Mouse (Mus musculus): ENCODE results near the gene Lrp10. TPM values are rescaled to one million over a fixed set of nuclear protein-coding genes. Genes with fewer than 3 reads are reported as not detected.

The Lrp10 gene
- total and polyA plus RNA-seq, 2 experiments from 2014 or later, result 54.4 to 81.5 TPM

GRCm38 (mm10) chr14:54431334-54432077, 32.4 kb upstream of the Lrp10 start, which contains the start of gene Mmp14:
Gene Mmp14, plus strand, starts transcription at chr14:54431612.
- Histone ChIP-seq H3K27me3 (ENCODE audit: control insufficient read depth, insufficient read depth, low read length) (no peaks in the 10 kb centered on the region), H3K36me3 (replicated peaks; ENCODE audit: control insufficient read depth, insufficient read depth, low read length) (peaks cover 10% of the 10 kb centered on the region), H3K4me2 (ENCODE audit: low read depth, low read length) (peak within 1 kb of the TSS; percentile 81), H3K9me3 (replicated peaks; ENCODE audit: control insufficient read depth, low read length) (no peaks in the 10 kb centered on the region), H3K27ac (ENCODE audit: low read depth) (peak within 1 kb of the TSS; percentile 94), H3K4me1 (ENCODE audit: control insufficient read depth, insufficient read depth) (peaks cover 33% of the 10 kb centered on the region), H3K4me3 (ENCODE audit: low read depth, low read length) (peak within 1 kb of the TSS; percentile 80), H3K9ac (replicated peaks; ENCODE audit: low read depth, low read length) (peak within 1 kb of the TSS; percentile 95)
- WGBS, result under 1% methylated on average over 37 of the region's 49 CpGs
- DNase-seq (ENCODE audit: low spot score), result peak; percentile 84
- peak; percentile 45 for ATAC-seq (ENCODE audit: insufficient read depth, low read depth)
- TF ChIP-seq CTCF (IDR thresholded peaks at IDR 0.05; ENCODE audit: low read depth) (no peak), EP300 (IDR thresholded peaks at IDR 0.05; ENCODE audit: low read depth) (no peak)

- WGBS, result 4% methylated on average over 47 of the region's 54 CpGs
- Histone ChIP-seq H3K9me3 (replicated peaks; ENCODE audit: control insufficient read depth, low read length) (no peaks in the 10 kb centered on the region), H3K36me3 (replicated peaks; ENCODE audit: control insufficient read depth, insufficient read depth, low read length) (peaks cover 14% of the 10 kb centered on the region), H3K27ac (ENCODE audit: low read depth) (peak overlapping the region; percentile 94), H3K9ac (replicated peaks; ENCODE audit: low read depth, low read length) (peak overlapping the region; percentile 95), H3K4me2 (ENCODE audit: low read depth, low read length) (peak overlapping the region; percentile 81), H3K4me1 (ENCODE audit: control insufficient read depth, insufficient read depth) (peaks cover 31% of the 10 kb centered on the region), H3K4me3 (ENCODE audit: low read depth, low read length) (peak overlapping the region; percentile 80), H3K27me3 (ENCODE audit: control insufficient read depth, insufficient read depth, low read length) (no peaks in the 10 kb centered on the region)
- DNase-seq (ENCODE audit: low spot score) (no peak), ATAC-seq (ENCODE audit: insufficient read depth, low read depth) (peak; percentile 42)
- TF ChIP-seq EP300 (IDR thresholded peaks at IDR 0.05; ENCODE audit: low read depth), result no peak
- no peak for TF ChIP-seq CTCF (IDR thresholded peaks at IDR 0.05; ENCODE audit: low read depth)
Measured at GRCm38 (mm10) chr14:54432078-54432836, 31.7 kb upstream of the Lrp10 start.

GRCm38 (mm10) chr14:54432837-54433830, 30.8 kb upstream of the Lrp10 start:
- Histone ChIP-seq H3K9ac (replicated peaks; ENCODE audit: low read depth, low read length) (peak overlapping the region; percentile 95), H3K9me3 (replicated peaks; ENCODE audit: control insufficient read depth, low read length) (no peaks in the 10 kb centered on the region), H3K4me3 (ENCODE audit: low read depth, low read length) (peak overlapping the region; percentile 80), H3K4me1 (ENCODE audit: control insufficient read depth, insufficient read depth) (peaks cover 29% of the 10 kb centered on the region; the same call in 1 of the 2 replicates), H3K36me3 (replicated peaks; ENCODE audit: control insufficient read depth, insufficient read depth, low read length) (peaks cover 17% of the 10 kb centered on the region), H3K27me3 (ENCODE audit: control insufficient read depth, insufficient read depth, low read length) (no peaks in the 10 kb centered on the region), H3K27ac (ENCODE audit: low read depth) (peak overlapping the region; percentile 94), H3K4me2 (ENCODE audit: low read depth, low read length) (peak overlapping the region; percentile 81)
- ATAC-seq (ENCODE audit: insufficient read depth, low read depth) (no peak), DNase-seq (ENCODE audit: low spot score) (no peak)
- 37% methylated on average over 17 of the region's 17 CpGs for WGBS
- no peak for TF ChIP-seq EP300 (IDR thresholded peaks at IDR 0.05; ENCODE audit: low read depth)
- TF ChIP-seq CTCF (IDR thresholded peaks at IDR 0.05; ENCODE audit: low read depth), result no peak

- H3K27me3 ChIP-seq (ENCODE audit: control insufficient read depth, insufficient read depth, low read length), result no peaks in the 10 kb centered on the region
- ATAC-seq (ENCODE audit: insufficient read depth, low read depth) (no peak), DNase-seq (ENCODE audit: low spot score) (no peak)
- 58% methylated on average over 12 of the region's 12 CpGs for WGBS
- peak overlapping the region; percentile 80 for H3K4me3 ChIP-seq (ENCODE audit: low read depth, low read length)
- peaks cover 29% of the 10 kb centered on the region; the same call in 1 of the 2 replicates for H3K4me1 ChIP-seq (ENCODE audit: control insufficient read depth, insufficient read depth)
- TF ChIP-seq EP300 (IDR thresholded peaks at IDR 0.05; ENCODE audit: low read depth) (no peak), CTCF (IDR thresholded peaks at IDR 0.05; ENCODE audit: low read depth) (no peak)
- no peaks in the 10 kb centered on the region for H3K9me3 ChIP-seq (replicated peaks; ENCODE audit: control insufficient read depth, low read length)
- peaks cover 26% of the 10 kb centered on the region for H3K36me3 ChIP-seq (replicated peaks; ENCODE audit: control insufficient read depth, insufficient read depth, low read length)
- H3K27ac ChIP-seq (ENCODE audit: low read depth), result peak overlapping the region; percentile 94; the same call in 1 of the 2 replicates
- H3K4me2 ChIP-seq (ENCODE audit: low read depth, low read length), result peak overlapping the region; percentile 81
- peak overlapping the region; percentile 95 for H3K9ac ChIP-seq (replicated peaks; ENCODE audit: low read depth, low read length)
Measured at GRCm38 (mm10) chr14:54433941-54434531, 29.9 kb upstream of the Lrp10 start.
